Comparison of ENCODE assay signal across 1 mouse cellular context in the genomic region with DNA sequence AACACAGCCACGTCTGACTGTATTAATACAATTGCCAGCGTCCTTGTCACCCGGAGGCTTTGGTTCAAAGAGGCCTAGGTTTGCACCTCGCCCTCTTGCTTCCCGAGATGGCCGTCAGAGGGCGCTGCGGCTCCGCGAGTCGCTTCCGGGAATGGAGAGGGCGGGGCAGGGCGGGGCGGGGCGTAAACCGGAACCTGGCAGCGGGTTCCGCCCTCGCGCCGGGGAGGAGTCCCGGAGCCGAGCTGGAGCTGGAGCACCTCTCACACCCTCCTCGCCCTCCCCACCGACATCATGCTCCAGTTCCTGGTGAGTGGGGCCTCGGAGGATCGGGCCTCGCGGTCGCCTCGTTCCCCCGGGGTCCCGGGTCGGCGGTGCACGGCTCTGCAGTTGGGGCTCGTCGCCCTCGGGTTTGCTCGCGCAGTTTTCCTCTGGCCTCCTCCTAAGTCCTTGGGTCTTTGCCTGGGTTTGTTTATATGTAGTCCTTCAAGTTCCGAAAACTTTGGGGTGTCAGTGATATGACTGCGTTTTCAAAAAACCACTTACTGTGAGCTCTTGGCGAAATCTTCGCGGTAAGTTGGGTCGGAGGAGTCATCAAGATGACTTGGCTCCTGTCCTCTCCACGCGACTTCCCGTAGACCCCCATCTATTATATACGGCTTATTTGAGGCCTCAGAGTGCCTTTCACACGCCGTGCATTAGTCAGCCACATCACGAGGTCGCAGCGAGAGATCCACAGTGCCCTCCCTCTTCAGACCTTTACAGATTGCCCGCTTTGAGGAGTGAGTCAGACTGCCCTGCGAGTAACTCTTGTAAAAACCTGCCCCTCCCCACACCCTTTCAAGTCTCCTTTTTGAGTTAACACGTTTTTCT.
A peak's percentile ranks its signal among the peaks of the same experiment; 100 is the strongest.
TF ChIP-seq lines count a peak whose summit lies in the region.

No protein-coding gene starts in this region.

TF ChIP-seq in MEL, 35 proteins besides CTCF, POLR2A, EP300 and RAD21 (continued from another document):
- TF ChIP-seq KAT2A (conservative IDR thresholded peaks at IDR 0.05; ENCODE audit: low read depth, low read length) (no peak; the same call in 1 of the 2 replicates), ZNF384 (IDR thresholded peaks at IDR 0.05; ENCODE audit: low read depth, low read length) (0 out of 2 replicates have a peak, but pooled peaks have one; percentile 34), GATA1 (IDR thresholded peaks at IDR 0.05; ENCODE audit: low read depth, low read length) (no peak), GABPA (IDR thresholded peaks at IDR 0.05; ENCODE audit: low read depth, low read length) (peak; percentile 43; the same call in 1 of the 2 replicates), TAL1 (IDR thresholded peaks at IDR 0.05; ENCODE audit: low read length) (no peak), MAX (IDR thresholded peaks at IDR 0.05; ENCODE audit: low read length) (peak; percentile 70), SIN3A (IDR thresholded peaks at IDR 0.05; ENCODE audit: low read length) (peak; percentile 78), TCF12 (IDR thresholded peaks at IDR 0.05; ENCODE audit: low read depth, low read length) (peak; percentile 79), POLR2AphosphoS5 (IDR thresholded peaks at IDR 0.05; ENCODE audit: borderline replicate concordance, low read depth, low read length) (no peak), POLR2AphosphoS2 (IDR thresholded peaks at IDR 0.05; ENCODE audit: low read length) (peak; percentile 79; the same call in 1 of the 2 replicates), TBP (IDR thresholded peaks at IDR 0.05; ENCODE audit: low read depth, low read length) (0 out of 2 replicates have a peak, but pooled peaks have one; percentile 31)
